9 mouse cellular contexts compared by ENCODE assay signal in genomic region chr10:108333642-108334041, GRCm38 (mm10). TPM values are rescaled to one million over a fixed set of nuclear protein-coding genes. Genes with fewer than 3 reads are reported as not detected.
DNase-seq lines count a peak whose midpoint lies in the region; ATAC-seq and TF ChIP-seq lines count a peak whose summit lies in the region.
"Had no signal": no experiment of that assay in that cellular context is flagged by ENCODE, and none has a peak within 500 bp of the region (broad histone marks: within the 10 kb centered on the region; RNA-seq: fewer than 3 reads in every experiment).

No protein-coding gene starts in this region.

- WGBS in heart, embryonic 11.5 days (ENCODE audit: insufficient replicate concordance): 3% methylated on average over 12 of the region's 12 CpGs
- WGBS in midbrain, embryonic 12.5 days: 3% methylated on average over 12 of the region's 12 CpGs

- intact Hi-C loops in heart, postnatal 25 days (cut with DNase I): loop anchor here (5.0 kb wide), 1 partner anchor 114 kb away; no protein-coding TSS in a partner anchor
- intact Hi-C loops in gastrocnemius, postnatal 14 days (cut with DNase I; ENCODE audit: low total_unique reads): no loop called here

- H3K27me3 ChIP-seq in heart, embryonic 11.5 days (ENCODE audit: control insufficient read depth, insufficient read depth, low read length): peaks cover 9% of the 10 kb centered on the region
- H3K27me3 ChIP-seq in midbrain, embryonic 12.5 days: peaks cover 24% of the 10 kb centered on the region
- H3K27me3 ChIP-seq: Patski had no signal

- no peak for TF ChIP-seq POLR2A in cortical plate, adult 2 months (IDR thresholded peaks at IDR 0.05; ENCODE audit: extremely low read depth, insufficient read depth, low read length)

- H3K4me2 ChIP-seq in heart, embryonic 11.5 days: peak overlapping the region; percentile 78
- H3K4me2 ChIP-seq in midbrain, embryonic 12.5 days (replicated peaks): peak overlapping the region; percentile 91

- no peaks in the 10 kb centered on the region for H3K36me3 ChIP-seq in heart, embryonic 11.5 days (ENCODE audit: control insufficient read depth, insufficient read depth, low read length)
- no peaks in the 10 kb centered on the region for H3K36me3 ChIP-seq in midbrain, embryonic 12.5 days

- no peak for ATAC-seq in heart, embryonic 11.5 days (replicated peaks; ENCODE audit: insufficient number of reproducible peaks, low FRiP score, low TSS enrichment)
- no peak for ATAC-seq in midbrain, embryonic 12.5 days (ENCODE audit: low FRiP score, low read depth)
- ATAC-seq: Patski had no signal

- H3K4me1 ChIP-seq in heart, embryonic 11.5 days (ENCODE audit: control insufficient read depth, insufficient read depth, low read length): peaks cover 2% of the 10 kb centered on the region; the same call in 1 of the 2 replicates
- H3K4me1 ChIP-seq in cortical plate, adult 2 months (ENCODE audit: control insufficient read depth, insufficient read depth, low read length): no peaks in the 10 kb centered on the region
- H3K4me1 ChIP-seq in midbrain, embryonic 12.5 days: peaks cover 22% of the 10 kb centered on the region

- peak overlapping the region; percentile 94 for H3K9ac ChIP-seq in heart, embryonic 11.5 days (ENCODE audit: low read depth, low read length)
- peak overlapping the region; percentile 79 for H3K9ac ChIP-seq in midbrain, embryonic 12.5 days (replicated peaks)

- H3K27ac ChIP-seq in heart, embryonic 11.5 days (ENCODE audit: low read depth, low read length): no peak overlapping the region
- no peak overlapping the region for H3K27ac ChIP-seq in cortical plate, adult 2 months (ENCODE audit: insufficient read depth, low read length)
- H3K27ac ChIP-seq in midbrain, embryonic 12.5 days (replicated peaks): no peak overlapping the region
- H3K27ac ChIP-seq in layer of hippocampus, adult 2 months: no peak overlapping the region

- H3K4me3 ChIP-seq in heart, embryonic 11.5 days (ENCODE audit: low read depth, low read length): peak overlapping the region; percentile 92
- 0 out of 2 replicates have a peak overlapping the region, but pooled peaks have one; percentile 54 for H3K4me3 ChIP-seq in cortical plate, adult 2 months (ENCODE audit: insufficient read depth, low read length)
- peak overlapping the region; percentile 89 for H3K4me3 ChIP-seq in midbrain, embryonic 12.5 days
- no peak overlapping the region; the same call in 1 of the 2 replicates for H3K4me3 ChIP-seq in layer of hippocampus, adult 2 months

- DNase-seq in heart, postnatal 25 days (ENCODE audit: low spot score): no peak
- DNase-seq in induced T-regulatory cell, adult 2 months (ENCODE audit: low read depth): peak; percentile 33
- DNase-seq in layer of hippocampus, adult 2 months (ENCODE audit: low spot score in 2 of 2): no peak
- DNase-seq in right cerebral cortex, adult 18-20 months: no peak
- no peak for DNase-seq in gastrocnemius, postnatal 14 days

- no peaks in the 10 kb centered on the region for H3K9me3 ChIP-seq in heart, embryonic 11.5 days (replicated peaks; ENCODE audit: control insufficient read depth, low read length)
- H3K9me3 ChIP-seq in midbrain, embryonic 12.5 days: no peaks in the 10 kb centered on the region

- no peak for TF ChIP-seq CTCF in cortical plate, adult 2 months (IDR thresholded peaks at IDR 0.05; ENCODE audit: extremely low read depth, insufficient read depth, low read length)
- no peak for TF ChIP-seq CTCF in layer of hippocampus, adult 2 months (conservative IDR thresholded peaks at IDR 0.05)

RNA-seq across cellular contexts. Expression of gene Pawr, which starts 1.7 kb away (rescaled TPM):
- 16.8 and 18.7 TPM in 2 replicates for polyA plus RNA-seq in heart, embryonic 11.5 days (2014; fragmentation: Nextera tagmentation; extraction: Ambion mirVana)
- 1 to 10 TPM; 3.0 to 3.2 TPM for total RNA-seq in heart, postnatal 25 days (2021)
- polyA plus RNA-seq in cortical plate, adult 2 months (2012; rRNA removed): 2.6 and 2.8 TPM in 2 replicates
- 10.9 and 13.2 TPM in 2 replicates for polyA plus RNA-seq in midbrain, embryonic 12.5 days (2016; fragmentation: Nextera tagmentation; extraction: Ambion mirVana)
- total RNA-seq in layer of hippocampus, adult 2 months (2021): 1 to 10 TPM; 2.1 to 2.4 TPM
- total RNA-seq in gastrocnemius, postnatal 14 days (2021): 1 to 10 TPM; 1.5 to 1.7 TPM
